Mouse (Mus musculus): Measurements from ENCODE around the gene Denr. TPM values are rescaled to one million over a fixed set of nuclear protein-coding genes. Genes with fewer than 3 reads are reported as not detected.

Denr gene
- polyA plus RNA-seq, 1 experiment from 2014 or later = 186 TPM

- 81% methylated on average over 3 of the region's 3 CpGs for WGBS
- Histone ChIP-seq H3K4me3 (no peak overlapping the region), H3K36me3 (no peaks in the 10 kb centered on the region), H3K4me1 (no peaks in the 10 kb centered on the region), H3K27me3 (ENCODE audit: low read depth, poor library complexity, severe bottlenecking) (no peaks in the 10 kb centered on the region), H3K9me3 (replicated peaks) (no peaks in the 10 kb centered on the region), H3K27ac (replicated peaks) (no peak overlapping the region)
- DNase-seq (ENCODE audit: low spot score) = no peak
Observed at GRCm38 (mm10) chr5:123959018-123959417, 52.0 kb downstream of the Denr start.

- Histone ChIP-seq H3K9me3 (replicated peaks) (no peaks in the 10 kb centered on the region), H3K27ac (replicated peaks) (no peak overlapping the region), H3K4me1 (no peaks in the 10 kb centered on the region), H3K36me3 (no peaks in the 10 kb centered on the region), H3K27me3 (ENCODE audit: low read depth, poor library complexity, severe bottlenecking) (no peaks in the 10 kb centered on the region), H3K4me3 (no peak overlapping the region)
- DNase-seq (ENCODE audit: low spot score) = no peak
- WGBS = 85% methylated on average over 8 of the region's 8 CpGs
Observed at GRCm38 (mm10) chr5:123960129-123960528, 53.2 kb downstream of the Denr start.

- Histone ChIP-seq H3K9me3 (replicated peaks) (no peaks in the 10 kb centered on the region), H3K4me1 (no peaks in the 10 kb centered on the region), H3K36me3 (no peaks in the 10 kb centered on the region), H3K4me3 (no peak overlapping the region), H3K27me3 (ENCODE audit: low read depth, poor library complexity, severe bottlenecking) (no peaks in the 10 kb centered on the region), H3K27ac (replicated peaks) (no peak overlapping the region)
- no peak for DNase-seq (ENCODE audit: low spot score)
- 88% methylated on average over 12 of the region's 12 CpGs for WGBS
Observed at GRCm38 (mm10) chr5:123961046-123961445, 54.1 kb downstream of the Denr start.

- 97% methylated on average over 4 of the region's 4 CpGs for WGBS
- Histone ChIP-seq H3K27ac (replicated peaks) (no peak overlapping the region), H3K36me3 (no peaks in the 10 kb centered on the region), H3K9me3 (replicated peaks) (no peaks in the 10 kb centered on the region), H3K4me3 (no peak overlapping the region), H3K27me3 (ENCODE audit: low read depth, poor library complexity, severe bottlenecking) (no peaks in the 10 kb centered on the region), H3K4me1 (no peaks in the 10 kb centered on the region)
- no peak for DNase-seq (ENCODE audit: low spot score)
Observed at GRCm38 (mm10) chr5:123964208-123964607, 57.2 kb downstream of the Denr start.

GRCm38 (mm10) chr5:123966759-123967158 lies 59.8 kb downstream of the Denr start:
- no peak for DNase-seq (ENCODE audit: low spot score)
- 94% methylated on average over 2 of the region's 2 CpGs for WGBS
- Histone ChIP-seq H3K9me3 (replicated peaks) (no peaks in the 10 kb centered on the region), H3K4me3 (no peak overlapping the region), H3K4me1 (no peaks in the 10 kb centered on the region), H3K27me3 (ENCODE audit: low read depth, poor library complexity, severe bottlenecking) (peaks cover under 1% of the 10 kb centered on the region; the same call in 1 of the 2 replicates), H3K27ac (replicated peaks) (no peak overlapping the region), H3K36me3 (no peaks in the 10 kb centered on the region)

GRCm38 (mm10) chr5:123968468-123968867 lies 61.5 kb downstream of the Denr start:
- Histone ChIP-seq H3K27me3 (ENCODE audit: low read depth, poor library complexity, severe bottlenecking) (peaks cover 17% of the 10 kb centered on the region), H3K27ac (replicated peaks) (no peak overlapping the region), H3K4me1 (peaks cover 5% of the 10 kb centered on the region), H3K9me3 (replicated peaks) (no peaks in the 10 kb centered on the region), H3K36me3 (no peaks in the 10 kb centered on the region), H3K4me3 (no peak overlapping the region)
- DNase-seq (ENCODE audit: low spot score) = no peak
- 89% methylated on average over 5 of the region's 5 CpGs for WGBS

- H3K27ac ChIP-seq (replicated peaks) = no peak overlapping the region
- no peaks in the 10 kb centered on the region for H3K9me3 ChIP-seq (replicated peaks)
- no peaks in the 10 kb centered on the region for H3K36me3 ChIP-seq
- no peak overlapping the region for H3K4me3 ChIP-seq
- H3K27me3 ChIP-seq (ENCODE audit: low read depth, poor library complexity, severe bottlenecking) = peaks cover 22% of the 10 kb centered on the region
- peaks cover 11% of the 10 kb centered on the region for H3K4me1 ChIP-seq
- WGBS = 72% methylated on average over 8 of the region's 8 CpGs
- no peak for DNase-seq (ENCODE audit: low spot score)
Observed at GRCm38 (mm10) chr5:123969216-123969615, 62.2 kb downstream of the Denr start.

- 90% methylated on average over 4 of the region's 4 CpGs for WGBS
- Histone ChIP-seq H3K4me1 (peaks cover 23% of the 10 kb centered on the region), H3K9me3 (replicated peaks) (no peaks in the 10 kb centered on the region), H3K4me3 (no peak overlapping the region), H3K27me3 (ENCODE audit: low read depth, poor library complexity, severe bottlenecking) (peaks cover 35% of the 10 kb centered on the region), H3K27ac (replicated peaks) (no peak overlapping the region), H3K36me3 (no peaks in the 10 kb centered on the region)
- DNase-seq (ENCODE audit: low spot score) = no peak
Observed at GRCm38 (mm10) chr5:123970576-123970975, 63.6 kb downstream of the Denr start.

GRCm38 (mm10) chr5:123972453-123972852 lies 65.5 kb downstream of the Denr start:
- no peak for DNase-seq (ENCODE audit: low spot score)
- Histone ChIP-seq H3K4me3 (no peak overlapping the region), H3K27me3 (ENCODE audit: low read depth, poor library complexity, severe bottlenecking) (peaks cover 49% of the 10 kb centered on the region), H3K9me3 (replicated peaks) (no peaks in the 10 kb centered on the region), H3K36me3 (no peaks in the 10 kb centered on the region), H3K27ac (replicated peaks) (no peak overlapping the region), H3K4me1 (peaks cover 32% of the 10 kb centered on the region)
- whole genome bisulfite sequencing = 74% methylated on average over 6 of the region's 6 CpGs

GRCm38 (mm10) chr5:123973299-123974178 lies 66.6 kb downstream of the Denr start, which contains the start of gene Hip1r:
Gene Hip1r (plus strand): TSS chr5:123973628.
- H3K4me3 ChIP-seq = peak within 1 kb of the TSS; percentile 75
- H3K27me3 ChIP-seq (ENCODE audit: low read depth, poor library complexity, severe bottlenecking) = peaks cover 49% of the 10 kb centered on the region
- no peaks in the 10 kb centered on the region for H3K9me3 ChIP-seq (replicated peaks)
- H3K36me3 ChIP-seq = no peaks in the 10 kb centered on the region
- peak within 1 kb of the TSS; percentile 79 for H3K27ac ChIP-seq (replicated peaks)
- WGBS = 1% methylated on average over 101 of the region's 106 CpGs
- peaks cover 37% of the 10 kb centered on the region for H3K4me1 ChIP-seq
- DNase-seq (ENCODE audit: low spot score) = peak; percentile 63

GRCm38 (mm10) chr5:123974179-123974485 lies 67.2 kb downstream of the Denr start:
- Histone ChIP-seq H3K4me3 (peak overlapping the region; percentile 75), H3K36me3 (no peaks in the 10 kb centered on the region), H3K27me3 (ENCODE audit: low read depth, poor library complexity, severe bottlenecking) (peaks cover 49% of the 10 kb centered on the region), H3K27ac (replicated peaks) (peak overlapping the region; percentile 79), H3K9me3 (replicated peaks) (no peaks in the 10 kb centered on the region), H3K4me1 (peaks cover 37% of the 10 kb centered on the region)
- WGBS = under 1% methylated on average over 14 of the region's 14 CpGs
- no peak for DNase-seq (ENCODE audit: low spot score)

GRCm38 (mm10) chr5:123974616-123975111 lies 67.7 kb downstream of the Denr start:
- Histone ChIP-seq H3K9me3 (replicated peaks) (no peaks in the 10 kb centered on the region), H3K27me3 (ENCODE audit: low read depth, poor library complexity, severe bottlenecking) (peaks cover 49% of the 10 kb centered on the region), H3K4me1 (peaks cover 42% of the 10 kb centered on the region), H3K27ac (replicated peaks) (no peak overlapping the region), H3K4me3 (peak overlapping the region; percentile 75), H3K36me3 (no peaks in the 10 kb centered on the region)
- 46% methylated on average over 11 of the region's 11 CpGs for WGBS
- DNase-seq (ENCODE audit: low spot score) = no peak

GRCm38 (mm10) chr5:123975668-123976180 lies 68.7 kb downstream of the Denr start:
- 89% methylated on average over 6 of the region's 6 CpGs for WGBS
- Histone ChIP-seq H3K4me3 (no peak overlapping the region), H3K9me3 (replicated peaks) (no peaks in the 10 kb centered on the region), H3K27me3 (ENCODE audit: low read depth, poor library complexity, severe bottlenecking) (peaks cover 49% of the 10 kb centered on the region), H3K4me1 (peaks cover 48% of the 10 kb centered on the region), H3K27ac (replicated peaks) (no peak overlapping the region), H3K36me3 (no peaks in the 10 kb centered on the region)
- DNase-seq (ENCODE audit: low spot score) = no peak
